Mouse (Mus musculus): ENCODE results near the gene Txndc5. TPM values are rescaled to one million over a fixed set of nuclear protein-coding genes. Genes with fewer than 3 reads are reported as not detected.

The Txndc5 gene
- total and polyA plus RNA-seq, 3 experiments: 29.7 to 39.5 (median 34.7) TPM

DNA sequence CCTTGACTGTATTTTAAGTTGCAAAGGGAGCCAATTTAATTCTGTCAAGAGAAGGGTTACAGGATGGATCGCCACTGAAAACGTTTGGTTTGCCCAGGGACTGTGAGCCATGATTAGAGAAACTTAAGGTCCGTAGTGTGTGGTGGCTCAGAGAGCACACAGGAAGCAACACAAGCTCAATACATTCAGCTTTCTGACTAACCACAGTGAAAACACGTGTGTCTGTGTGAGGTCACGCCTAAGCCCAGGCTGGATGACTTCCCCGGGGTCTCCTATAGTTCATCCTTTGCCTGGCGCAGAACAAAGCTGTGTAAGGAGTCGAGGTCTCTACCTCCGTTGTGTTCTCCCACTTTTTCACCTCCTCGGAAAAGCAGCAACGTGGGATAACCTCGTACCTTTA is 27.3 kb downstream of the Txndc5 start:
- intact Hi-C loops (cut with DNase I): loop anchor here (10.0 kb wide), 1 partner anchor 287 kb away; no protein-coding TSS in a partner anchor
- H3K36me3 ChIP-seq (ENCODE audit: control insufficient read depth, insufficient read depth, low read length): no peaks in the 10 kb centered on the region
- 87% methylated on average over 12 of the region's 12 CpGs for WGBS

DNA sequence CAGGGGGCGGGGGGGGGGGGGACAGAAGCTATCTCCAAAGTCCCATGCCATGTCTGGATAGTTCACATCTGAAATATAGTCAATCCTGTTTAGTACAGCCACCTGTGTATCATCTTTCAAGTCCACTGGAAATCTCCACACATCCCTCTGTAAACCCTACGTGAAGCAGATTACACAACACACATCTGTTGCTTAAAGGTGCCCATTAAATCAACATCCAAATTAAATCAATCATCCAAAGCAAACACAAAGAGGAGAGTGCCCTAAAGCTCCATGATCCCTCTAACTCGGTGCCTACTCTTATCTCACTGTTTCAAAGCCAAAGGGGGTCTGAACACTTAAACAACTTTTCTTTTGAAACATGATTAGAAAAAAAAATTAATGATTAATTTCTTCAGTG is 31.9 kb downstream of the Txndc5 start:
- intact Hi-C loops (cut with DNase I): no loop called here
- TF ChIP-seq CTCF (IDR thresholded peaks at IDR 0.05) (no peak), EP300 (IDR thresholded peaks at IDR 0.05; ENCODE audit: insufficient read depth, low read depth, low read length) (no peak), POLR2A (IDR thresholded peaks at IDR 0.05; ENCODE audit: insufficient read depth, low read depth, low read length) (no peak)
- Histone ChIP-seq H3K4me1 (ENCODE audit: control insufficient read depth, insufficient read depth, low read length) (no peaks in the 10 kb centered on the region), H3K36me3 (ENCODE audit: control insufficient read depth, insufficient read depth, low read length) (no peaks in the 10 kb centered on the region), H3K27me3 (ENCODE audit: control insufficient read depth, insufficient read depth, low read length) (no peaks in the 10 kb centered on the region), H3K79me2 (replicated peaks; ENCODE audit: control insufficient read depth, insufficient read depth, low read length) (no peaks in the 10 kb centered on the region), H3K9ac (ENCODE audit: low read depth, low read length) (no peak overlapping the region), H3K27ac (no peak overlapping the region), H3K4me3 (no peak overlapping the region)
- no peak for DNase-seq
- 67% methylated on average over 3 of the region's 3 CpGs for WGBS

More for the DNA sequence above, 27.3 kb downstream of the Txndc5 start:
- H3K27ac ChIP-seq: no peak overlapping the region
- H3K9ac ChIP-seq (ENCODE audit: low read depth, low read length): no peak overlapping the region
- no peaks in the 10 kb centered on the region; the same call in 1 of the 2 replicates for H3K4me1 ChIP-seq (ENCODE audit: control insufficient read depth, insufficient read depth, low read length)
- H3K27me3 ChIP-seq (ENCODE audit: control insufficient read depth, insufficient read depth, low read length): no peaks in the 10 kb centered on the region
- H3K79me2 ChIP-seq (replicated peaks; ENCODE audit: control insufficient read depth, insufficient read depth, low read length): no peaks in the 10 kb centered on the region
- no peak overlapping the region for H3K4me3 ChIP-seq
- DNase-seq: no peak
- TF ChIP-seq EP300 (IDR thresholded peaks at IDR 0.05; ENCODE audit: insufficient read depth, low read depth, low read length) (no peak), CTCF (IDR thresholded peaks at IDR 0.05) (no peak), POLR2A (IDR thresholded peaks at IDR 0.05; ENCODE audit: insufficient read depth, low read depth, low read length) (no peak)

DNA sequence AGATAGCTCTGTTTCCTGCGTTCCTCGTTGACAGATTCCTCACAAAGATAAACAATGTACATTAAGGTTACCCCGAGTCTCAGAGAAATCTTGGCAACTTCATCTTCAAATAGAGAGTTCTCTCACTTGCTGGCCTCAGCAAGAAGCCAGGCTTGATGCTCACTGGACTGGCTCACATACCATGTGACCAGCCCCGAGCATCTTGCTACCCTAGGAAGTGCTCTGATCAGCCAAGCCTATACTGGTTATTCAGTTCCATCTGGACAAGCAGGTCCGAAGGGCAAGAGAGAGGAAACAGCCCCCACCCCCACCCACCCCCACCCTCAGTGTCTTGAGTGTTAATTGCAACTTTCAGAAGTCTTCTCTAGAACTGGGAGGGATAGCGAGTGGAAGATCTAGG is 41.9 kb downstream of the Txndc5 start:
- no peaks in the 10 kb centered on the region for H3K27me3 ChIP-seq (ENCODE audit: control insufficient read depth, insufficient read depth, low read length)
- DNase-seq: no peak
- no peak overlapping the region for H3K4me3 ChIP-seq
- H3K36me3 ChIP-seq (ENCODE audit: control insufficient read depth, insufficient read depth, low read length): no peaks in the 10 kb centered on the region
- intact Hi-C loops (cut with DNase I): no loop called here
- no peaks in the 10 kb centered on the region for H3K4me1 ChIP-seq (ENCODE audit: control insufficient read depth, insufficient read depth, low read length)
- no peak overlapping the region for H3K27ac ChIP-seq
- H3K79me2 ChIP-seq (replicated peaks; ENCODE audit: control insufficient read depth, insufficient read depth, low read length): no peaks in the 10 kb centered on the region
- TF ChIP-seq POLR2A (IDR thresholded peaks at IDR 0.05; ENCODE audit: insufficient read depth, low read depth, low read length) (no peak), EP300 (IDR thresholded peaks at IDR 0.05; ENCODE audit: insufficient read depth, low read depth, low read length) (no peak), CTCF (IDR thresholded peaks at IDR 0.05) (no peak)
- WGBS: 81% methylated on average over 6 of the region's 6 CpGs
- no peak overlapping the region for H3K9ac ChIP-seq (ENCODE audit: low read depth, low read length)

DNA sequence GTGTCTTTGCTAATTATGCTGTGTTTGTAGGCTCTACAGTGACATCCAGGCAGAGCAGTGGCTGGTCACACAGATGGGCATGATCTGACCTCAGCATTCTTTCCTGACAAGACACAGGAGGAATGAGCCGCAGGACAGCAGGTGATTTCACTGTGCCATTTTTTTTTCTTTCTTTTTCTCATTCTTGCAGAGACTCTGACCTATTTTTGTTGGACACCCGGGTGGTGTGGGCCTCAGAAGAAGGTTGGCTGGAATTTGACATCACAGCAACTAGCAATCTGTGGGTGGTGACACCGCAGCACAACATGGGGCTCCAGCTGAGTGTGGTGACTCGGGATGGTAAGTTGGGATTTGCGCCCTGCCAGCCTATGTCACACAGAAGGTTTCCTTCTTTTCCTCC is 43.9 kb downstream of the Txndc5 start:
- intact Hi-C loops (cut with DNase I): no loop called here

DNA sequence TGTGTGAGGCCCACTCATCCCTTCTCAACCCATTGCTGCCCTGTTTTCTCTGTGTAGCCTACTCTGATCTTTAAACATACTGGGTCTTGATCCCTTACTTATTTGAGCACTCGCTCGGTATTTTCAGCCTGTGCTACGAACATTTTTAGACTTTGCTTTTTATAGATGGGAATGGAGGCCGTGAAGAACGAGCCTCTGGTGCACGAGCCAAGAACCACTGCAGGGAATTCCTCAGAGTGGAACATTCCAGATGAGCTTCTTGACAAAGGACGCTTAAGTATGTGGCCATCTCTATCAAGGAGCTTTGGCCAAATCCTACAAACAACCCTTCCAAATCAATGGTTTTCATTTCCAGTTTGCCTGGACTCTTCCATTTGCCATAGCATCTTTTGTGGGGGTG is 47.6 kb downstream of the Txndc5 start:
- H3K36me3 ChIP-seq (ENCODE audit: control insufficient read depth, insufficient read depth, low read length): no peaks in the 10 kb centered on the region
- peaks cover 3% of the 10 kb centered on the region; the same call in 1 of the 2 replicates for H3K4me1 ChIP-seq (ENCODE audit: control insufficient read depth, insufficient read depth, low read length)
- H3K79me2 ChIP-seq (replicated peaks; ENCODE audit: control insufficient read depth, insufficient read depth, low read length): no peaks in the 10 kb centered on the region
- H3K27me3 ChIP-seq (ENCODE audit: control insufficient read depth, insufficient read depth, low read length): no peaks in the 10 kb centered on the region
- intact Hi-C loops (cut with DNase I): no loop called here
- H3K9ac ChIP-seq (ENCODE audit: low read depth, low read length): no peak overlapping the region
- 31% methylated on average over 7 of the region's 7 CpGs for WGBS
- no peak overlapping the region for H3K4me3 ChIP-seq
- H3K27ac ChIP-seq: no peak overlapping the region
- TF ChIP-seq EP300 (IDR thresholded peaks at IDR 0.05; ENCODE audit: insufficient read depth, low read depth, low read length): no peak
- no peak for TF ChIP-seq POLR2A (IDR thresholded peaks at IDR 0.05; ENCODE audit: insufficient read depth, low read depth, low read length)
- TF ChIP-seq CTCF (IDR thresholded peaks at IDR 0.05): no peak
- DNase-seq: no peak

More for the DNA sequence above, 43.9 kb downstream of the Txndc5 start:
- no peak overlapping the region for H3K4me3 ChIP-seq
- H3K36me3 ChIP-seq (ENCODE audit: control insufficient read depth, insufficient read depth, low read length): no peaks in the 10 kb centered on the region
- H3K79me2 ChIP-seq (replicated peaks; ENCODE audit: control insufficient read depth, insufficient read depth, low read length): no peaks in the 10 kb centered on the region
- H3K27me3 ChIP-seq (ENCODE audit: control insufficient read depth, insufficient read depth, low read length): no peaks in the 10 kb centered on the region
- no peak for TF ChIP-seq EP300 (IDR thresholded peaks at IDR 0.05; ENCODE audit: insufficient read depth, low read depth, low read length)
- TF ChIP-seq POLR2A (IDR thresholded peaks at IDR 0.05; ENCODE audit: insufficient read depth, low read depth, low read length): no peak
- no peak for TF ChIP-seq CTCF (IDR thresholded peaks at IDR 0.05)
- no peak overlapping the region for H3K9ac ChIP-seq (ENCODE audit: low read depth, low read length)
- H3K4me1 ChIP-seq (ENCODE audit: control insufficient read depth, insufficient read depth, low read length): peaks cover 3% of the 10 kb centered on the region; the same call in 1 of the 2 replicates
- H3K27ac ChIP-seq: no peak overlapping the region
- no peak for DNase-seq
- 77% methylated on average over 5 of the region's 5 CpGs for WGBS

DNA sequence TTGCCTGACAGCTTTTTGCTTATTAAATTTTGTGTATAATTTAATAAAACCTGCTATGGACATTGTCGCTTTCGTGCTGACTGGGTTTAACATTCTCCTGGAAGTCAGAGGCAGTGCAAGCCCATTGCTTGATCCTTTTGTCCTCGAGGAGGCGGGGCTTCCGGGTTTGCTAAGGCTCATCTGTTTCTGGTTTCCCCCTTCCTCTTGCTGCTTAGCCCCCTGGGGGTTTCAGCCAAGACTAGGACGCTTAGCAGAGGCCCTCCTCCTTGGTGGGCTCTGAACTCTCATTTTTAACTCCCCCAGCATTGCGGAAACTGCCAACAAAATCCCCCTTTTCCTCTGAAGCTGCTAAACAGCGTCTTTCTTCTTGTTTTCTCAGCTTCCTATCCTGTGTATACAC is 51.7 kb downstream of the Txndc5 start:
- Histone ChIP-seq H3K27ac (no peak overlapping the region), H3K27me3 (ENCODE audit: control insufficient read depth, insufficient read depth, low read length) (no peaks in the 10 kb centered on the region), H3K36me3 (ENCODE audit: control insufficient read depth, insufficient read depth, low read length) (no peaks in the 10 kb centered on the region), H3K79me2 (replicated peaks; ENCODE audit: control insufficient read depth, insufficient read depth, low read length) (no peaks in the 10 kb centered on the region), H3K9ac (ENCODE audit: low read depth, low read length) (no peak overlapping the region), H3K4me1 (ENCODE audit: control insufficient read depth, insufficient read depth, low read length) (peaks cover 3% of the 10 kb centered on the region), H3K4me3 (no peak overlapping the region)
- intact Hi-C loops (cut with DNase I): no loop called here
- TF ChIP-seq POLR2A (IDR thresholded peaks at IDR 0.05; ENCODE audit: insufficient read depth, low read depth, low read length): no peak
- no peak for TF ChIP-seq CTCF (IDR thresholded peaks at IDR 0.05)
- TF ChIP-seq EP300 (IDR thresholded peaks at IDR 0.05; ENCODE audit: insufficient read depth, low read depth, low read length): no peak
- 48% methylated on average over 8 of the region's 8 CpGs for WGBS
- no peak for DNase-seq

Measured in heart, adult 2 months (tissue).